Mouse (Mus musculus) cerebral cortex, adult 2 months (tissue): ENCODE measurements around the gene Ppp6r1.

Experiments used
- WGBS: fragments of 180-500 bp; shearing (Covaris S2); methylation state at CpG from one replicate; pipeline ENCODE4 v1.1.7; 2018; 5-methylcytosine and 5-hydroxymethylcytosine counted together

Ppp6r1 gene

GRCm38 (mm10) chr7:4657521-4658127 lies 1.2 kb downstream of the Ppp6r1 start:
- 15% methylated on average over 9 of the region's 9 CpGs for WGBS

DNA sequence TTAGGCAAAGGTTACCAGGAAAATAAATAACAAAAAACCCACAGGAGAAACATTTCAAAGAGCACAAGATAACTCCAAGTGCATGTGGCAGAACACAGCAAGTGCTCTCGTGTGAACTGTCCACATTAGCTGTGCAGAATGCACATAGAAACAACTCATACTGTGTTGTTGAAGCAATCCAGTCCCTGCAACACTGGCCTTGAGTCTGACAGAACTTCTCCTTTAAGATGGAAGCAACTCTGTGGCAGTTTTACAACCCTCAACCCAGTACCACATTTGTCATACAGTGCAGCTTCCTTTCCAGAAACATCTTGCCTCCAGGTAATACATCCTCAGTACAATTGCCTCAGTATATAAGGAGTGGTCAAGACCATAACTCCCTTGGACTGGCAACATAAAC lies 2.0 kb downstream of the Ppp6r1 start:
- 5% methylated on average over 1 of the region's 1 CpGs for WGBS

DNA sequence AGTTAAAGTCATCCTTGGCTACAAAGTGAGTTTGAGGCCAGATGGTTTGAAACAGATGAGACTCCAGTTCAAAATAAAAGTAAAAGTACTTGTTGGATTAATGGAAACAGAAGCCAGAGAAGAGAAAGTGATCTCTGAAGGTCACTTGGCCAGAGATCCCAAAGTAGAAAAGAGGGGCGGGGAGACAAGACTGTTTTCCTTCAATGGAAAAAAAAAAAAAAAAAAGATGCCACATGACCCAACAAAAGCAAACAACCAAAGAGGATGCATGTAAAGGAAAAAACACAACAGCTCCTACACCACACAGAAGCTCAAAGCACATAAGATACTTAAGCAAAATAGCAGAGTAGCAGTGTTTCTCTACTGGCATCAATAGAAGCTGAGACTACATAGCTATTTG lies 2.9 kb downstream of the Ppp6r1 start:
- WGBS = 56% methylated on average over 1 of the region's 1 CpGs

GRCm38 (mm10) chr7:4655393-4655792 lies 3.4 kb downstream of the Ppp6r1 start:
- 75% methylated on average over 4 of the region's 4 CpGs for WGBS

- WGBS = 48% methylated on average over 2 of the region's 2 CpGs
Measured at GRCm38 (mm10) chr7:4654221-4654620, 4.6 kb downstream of the Ppp6r1 start.

DNA sequence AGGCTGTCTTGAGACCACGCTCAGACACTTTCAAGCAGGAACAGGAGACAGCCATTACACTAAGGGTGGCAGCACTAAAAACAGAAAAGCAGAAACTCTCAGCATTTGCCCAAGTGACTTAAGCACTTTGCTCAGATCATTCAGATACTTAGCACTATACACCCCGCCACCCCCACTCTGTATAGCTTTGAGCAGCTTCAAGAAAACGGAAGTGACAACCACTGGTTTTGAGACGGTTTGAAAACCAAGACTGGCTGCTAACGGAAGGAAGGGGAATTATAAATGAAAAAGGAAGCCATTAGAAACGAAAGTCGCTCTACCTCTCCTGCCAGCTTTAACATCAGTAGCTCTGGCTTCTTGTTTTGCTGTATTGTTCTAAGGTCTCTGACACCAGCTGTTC lies 5.0 kb downstream of the Ppp6r1 start:
- 44% methylated on average over 7 of the region's 7 CpGs for WGBS

DNA sequence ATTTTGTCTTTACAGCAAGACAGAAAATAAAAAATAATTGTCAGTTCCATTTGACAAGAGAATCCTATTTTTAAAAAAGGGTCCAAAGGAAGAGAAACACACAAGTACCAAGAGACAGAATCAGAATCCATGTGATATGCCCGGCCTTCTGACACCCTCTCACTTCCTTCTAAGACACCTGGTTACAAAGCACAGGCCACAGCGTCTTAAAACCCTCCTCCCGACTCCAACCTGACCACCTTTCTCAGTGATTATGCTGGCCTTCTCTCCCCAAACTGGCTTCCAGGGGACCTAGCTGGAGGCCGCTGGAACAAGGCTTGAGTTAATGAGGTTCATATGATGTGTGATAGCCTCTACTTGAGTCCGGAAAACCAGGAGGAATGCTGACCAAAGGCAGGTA lies 5.5 kb downstream of the Ppp6r1 start:
- 75% methylated on average over 5 of the region's 5 CpGs for WGBS

DNA sequence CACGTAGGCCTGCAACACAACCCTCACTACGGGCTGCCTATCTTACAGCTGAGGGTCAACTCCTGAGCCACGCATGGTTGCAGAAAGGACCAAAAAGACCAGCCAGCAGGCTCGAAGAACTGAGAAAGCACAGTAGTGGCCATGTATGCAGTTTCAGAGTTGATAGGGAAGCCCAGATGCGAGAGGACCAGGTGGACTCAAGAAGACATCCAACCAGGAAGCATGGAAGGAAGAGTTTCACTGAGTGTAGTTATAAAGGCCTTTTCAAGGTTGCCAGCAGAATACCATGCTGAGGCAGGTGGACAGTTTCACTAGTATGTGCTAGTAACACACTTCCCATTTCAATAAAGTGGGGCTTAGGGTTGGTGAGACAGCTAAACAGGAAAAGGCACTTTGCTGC lies 6.1 kb downstream of the Ppp6r1 start:
- 89% methylated on average over 5 of the region's 5 CpGs for WGBS

GRCm38 (mm10) chr7:4651581-4651980 lies 7.2 kb downstream of the Ppp6r1 start:
- 61% methylated on average over 8 of the region's 8 CpGs for WGBS

GRCm38 (mm10) chr7:4647992-4648391 lies 10.8 kb downstream of the Ppp6r1 start:
- WGBS = 85% methylated on average over 2 of the region's 2 CpGs

DNA sequence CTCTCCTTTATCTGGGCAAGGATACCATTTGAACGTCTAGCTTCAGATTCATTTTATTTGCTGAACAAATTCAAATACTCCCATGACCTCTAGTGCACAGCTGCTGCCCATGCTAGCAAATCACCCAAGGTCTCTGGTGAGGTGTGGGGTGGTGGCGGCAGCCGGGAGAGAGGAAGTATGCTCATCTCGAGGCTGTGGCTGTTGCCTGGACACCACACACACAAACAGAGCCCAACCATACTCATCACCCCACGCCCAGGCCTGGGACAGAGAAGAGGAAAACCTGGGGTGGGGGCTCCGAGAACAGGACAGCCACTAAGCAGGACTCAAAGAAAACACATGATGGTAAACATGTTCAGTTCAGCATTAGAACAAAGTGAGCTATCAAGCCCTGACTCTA lies 11.5 kb downstream of the Ppp6r1 start:
- 64% methylated on average over 6 of the region's 6 CpGs for WGBS

DNA sequence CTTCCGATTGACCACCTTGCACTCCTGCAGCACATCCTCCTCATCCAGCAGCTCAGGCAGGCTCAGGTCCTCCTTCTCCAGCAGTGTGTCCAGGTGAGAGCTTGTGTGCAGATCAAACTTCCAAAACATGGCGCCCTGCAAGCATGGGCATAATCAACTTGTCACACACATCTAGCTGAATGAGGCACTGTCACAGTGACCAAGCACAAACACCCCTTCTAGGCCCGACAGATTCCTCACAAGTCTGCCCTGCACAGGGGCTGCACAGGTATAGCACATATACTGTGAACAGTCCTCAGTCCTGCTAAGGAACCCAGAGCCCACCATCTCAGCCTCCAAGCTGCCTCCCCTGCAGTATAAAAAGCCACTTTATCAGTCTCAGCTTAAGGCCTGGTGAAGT lies 12.0 kb downstream of the Ppp6r1 start:
- WGBS = 90% methylated on average over 3 of the region's 3 CpGs

GRCm38 (mm10) chr7:4643225-4643624 lies 15.6 kb downstream of the Ppp6r1 start:
- WGBS = 95% methylated on average over 6 of the region's 6 CpGs

DNA sequence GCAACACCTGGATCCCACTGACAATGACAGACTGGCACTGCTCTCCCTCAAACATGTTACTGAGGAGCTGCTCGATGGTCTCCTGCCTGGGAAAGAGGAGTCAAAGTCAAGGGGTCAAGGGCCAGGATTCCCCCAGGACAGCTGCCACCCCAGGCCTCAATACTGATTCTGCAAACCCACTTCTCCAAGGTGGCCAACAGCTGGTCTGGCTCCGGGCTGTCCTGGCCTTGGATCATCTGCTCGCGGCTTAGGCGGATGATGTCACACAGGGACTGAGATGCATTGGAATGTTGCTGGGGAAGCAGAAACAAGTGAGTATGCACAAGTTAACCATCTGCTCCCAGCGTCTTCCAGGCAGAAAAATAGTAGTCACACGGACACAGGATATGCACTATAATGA lies 16.9 kb downstream of the Ppp6r1 start:
- 57% methylated on average over 7 of the region's 7 CpGs for WGBS

DNA sequence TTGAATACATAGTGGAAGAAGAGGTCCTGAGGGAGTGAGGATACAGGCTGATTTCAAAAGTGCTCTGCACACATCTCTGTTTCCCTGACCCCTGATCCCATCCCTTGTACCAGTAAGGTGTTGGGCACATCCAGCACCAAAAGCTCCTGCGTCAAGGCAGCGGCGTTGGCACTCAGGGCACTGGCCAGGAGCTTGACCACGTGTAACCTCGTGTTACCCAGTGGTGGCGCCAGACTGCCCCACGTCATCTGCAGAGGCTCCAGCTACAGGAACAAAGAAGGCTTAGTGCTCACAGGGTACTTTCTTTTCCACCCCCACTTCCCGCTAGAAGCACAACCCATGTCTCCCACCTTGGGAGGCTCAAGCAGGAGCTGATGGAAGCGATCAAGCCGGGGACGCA lies 17.7 kb downstream of the Ppp6r1 start:
- WGBS = 51% methylated on average over 11 of the region's 11 CpGs

GRCm38 (mm10) chr7:4636179-4636578 lies 22.6 kb downstream of the Ppp6r1 start:
- WGBS = 83% methylated on average over 4 of the region's 4 CpGs

DNA sequence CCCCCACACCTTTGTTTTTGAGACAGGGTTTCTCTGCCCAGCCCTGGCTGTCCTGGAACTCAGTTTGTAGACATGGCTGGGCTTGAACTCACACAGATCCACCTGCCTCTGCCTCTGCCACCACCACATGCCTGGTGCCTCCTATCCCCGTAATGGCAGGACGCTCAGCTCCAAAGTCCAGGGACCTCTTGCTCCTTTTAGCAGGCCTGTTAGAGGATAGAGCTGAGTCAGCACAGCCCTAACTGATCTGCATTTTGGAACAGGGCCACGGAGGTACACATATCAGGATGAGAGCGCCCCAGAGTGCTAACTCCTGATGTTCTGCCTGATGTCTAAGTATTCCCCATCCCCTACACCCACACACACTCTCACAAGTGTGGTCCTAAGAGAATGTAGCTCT lies 27.8 kb downstream of the Ppp6r1 start, which contains the start of gene Tmem86b:
Gene Tmem86b (minus strand): TSS at position 392 of the 400 bp plus-strand sequence.
- WGBS = 87% methylated on average over 4 of the region's 4 CpGs

- WGBS = 96% methylated on average over 1 of the region's 1 CpGs
Measured at GRCm38 (mm10) chr7:4630198-4630597, 28.6 kb downstream of the Ppp6r1 start.

DNA sequence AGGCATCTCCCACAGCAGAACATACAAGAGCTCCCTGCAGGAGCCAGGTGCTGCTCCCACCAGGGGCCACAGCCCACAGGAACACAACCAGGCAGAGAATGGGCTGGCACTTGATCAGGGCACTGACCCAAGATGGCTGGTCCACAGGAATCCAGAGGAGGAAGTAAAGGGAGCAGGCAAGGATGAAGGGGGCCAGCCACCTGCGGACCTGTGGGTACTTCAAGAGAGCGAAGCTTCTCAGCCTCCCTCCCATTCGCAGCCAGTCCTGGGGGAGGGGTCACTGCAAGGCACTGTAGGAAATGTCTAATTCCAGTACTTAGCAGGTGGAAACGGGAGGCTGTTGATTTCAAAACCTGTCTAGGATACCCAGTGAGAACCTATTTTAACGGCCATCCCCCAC lies 29.2 kb downstream of the Ppp6r1 start:
- 78% methylated on average over 5 of the region's 5 CpGs for WGBS

- WGBS = 78% methylated on average over 2 of the region's 2 CpGs
Measured at GRCm38 (mm10) chr7:4625928-4626327, 32.9 kb downstream of the Ppp6r1 start.

GRCm38 (mm10) chr7:4624343-4624742 lies 34.5 kb downstream of the Ppp6r1 start:
- 58% methylated on average over 1 of the region's 1 CpGs for WGBS

- 13% methylated on average over 4 of the region's 4 CpGs for WGBS
Measured at GRCm38 (mm10) chr7:4623544-4624189, 35.2 kb downstream of the Ppp6r1 start.

DNA sequence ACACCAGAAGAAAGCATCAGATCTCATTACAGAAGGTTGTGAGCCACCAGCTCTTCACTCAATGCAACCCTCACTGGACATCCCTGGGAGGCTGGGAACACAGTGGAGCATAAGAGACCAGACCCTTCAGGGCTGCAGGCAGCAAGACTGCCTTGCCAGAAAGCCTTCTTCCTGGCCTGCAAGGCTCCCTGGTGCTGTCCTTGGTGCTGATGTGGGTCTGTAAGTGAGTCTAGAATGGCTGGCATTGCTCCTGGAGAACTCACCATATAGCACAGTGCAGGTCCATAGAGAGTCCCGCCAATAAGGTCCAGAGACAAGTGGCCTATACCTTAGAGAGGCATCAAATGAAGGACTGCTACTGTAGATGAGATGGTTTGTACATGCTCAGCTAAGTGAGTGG lies 38.8 kb downstream of the Ppp6r1 start:
- 53% methylated on average over 1 of the region's 1 CpGs for WGBS
